Mouse (Mus musculus) E14TG2a.4 (cell line): ENCODE measurements at regions not wholly inside any gene's neighbourhood (a gene's known extent, or its start where the extent isn't known, plus 50 kb on each side); places are given as distances from the start of the nearest gene placed in this dataset.

Source experiments
- CTCF ChIP-seq: conservative IDR thresholded peaks from 2 replicates; pipeline ENCODE4 v1.5.1; 2014; ENCODE audit warnings: low read length
- POU5F1 ChIP-seq: IDR thresholded peaks from 2 replicates; pipeline ENCODE4 v1.6.1; 2014; ENCODE audit warnings: low read length, borderline replicate concordance

DNA sequence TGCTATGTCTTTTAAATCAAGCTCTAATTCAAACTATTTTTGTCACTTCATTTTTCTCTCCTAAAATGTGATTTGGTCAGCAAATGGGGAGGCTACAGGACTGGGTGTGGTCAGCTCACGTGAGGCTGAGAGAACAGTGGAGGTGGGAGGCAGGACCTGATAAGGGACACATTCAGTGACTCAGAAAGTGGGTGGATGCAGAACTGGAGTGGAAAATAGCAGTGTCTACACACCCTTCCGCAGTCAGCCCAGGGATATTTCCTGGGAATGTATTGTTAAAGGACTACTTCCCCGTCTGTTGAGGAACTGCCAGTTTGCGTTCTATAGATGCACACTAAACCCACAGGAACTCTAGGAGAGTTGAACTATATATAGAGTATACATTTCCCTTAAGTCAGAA lies 95.2 kb upstream of the Foxa2 start:
- TF ChIP-seq CTCF (no peak), POU5F1 (no peak)
